ENCODE assay signal across 11 mouse cellular contexts in genomic region chr1:119472648-119473047, GRCm38 (mm10). TPM values are rescaled to one million over a fixed set of nuclear protein-coding genes. Genes with fewer than 3 reads are reported as not detected.
A peak's percentile ranks its signal among the peaks of the same experiment; 100 is the strongest.
DNase-seq lines count a peak whose midpoint lies in the region; ATAC-seq and TF ChIP-seq lines count a peak whose summit lies in the region.
"Had no signal": no experiment of that assay in that cellular context is flagged by ENCODE, and none has a peak within 500 bp of the region (broad histone marks: within the 10 kb centered on the region; RNA-seq: fewer than 3 reads in every experiment).

No protein-coding gene starts in this region.

- TF ChIP-seq CTCF in lung, postnatal 0 days (IDR thresholded peaks at IDR 0.05): 0 out of 2 replicates have a peak, but pooled peaks have one; percentile 9

- H3K27ac ChIP-seq in heart, embryonic 12.5 days (ENCODE audit: poor library complexity, severe bottlenecking): peak overlapping the region; percentile 56
- no peak overlapping the region; the same call in 1 of the 2 replicates for H3K27ac ChIP-seq in lung, postnatal 0 days (ENCODE audit: low read length)
- 0 out of 2 replicates have a peak overlapping the region, but pooled peaks have one; percentile 24 for H3K27ac ChIP-seq in embryonic facial prominence, embryonic 10.5 days (replicated peaks)
- H3K27ac ChIP-seq in liver, embryonic 15.5 days (replicated peaks): no peak overlapping the region
- H3K27ac ChIP-seq: hindbrain, postnatal 0 days had no signal

- intact Hi-C loops in heart, postnatal 25 days (cut with DNase I): no loop called here

- 0 out of 2 replicates have a peak overlapping the region, but pooled peaks have one; percentile 16 for H3K4me2 ChIP-seq in heart, embryonic 12.5 days
- no peak overlapping the region for H3K4me2 ChIP-seq in lung, postnatal 0 days (replicated peaks; ENCODE audit: low read depth, low read length)
- no peak overlapping the region; the same call in 1 of the 2 replicates for H3K4me2 ChIP-seq in liver, embryonic 15.5 days

- peaks cover 83% of the 10 kb centered on the region for H3K36me3 ChIP-seq in heart, embryonic 12.5 days
- peaks cover 38% of the 10 kb centered on the region for H3K36me3 ChIP-seq in lung, postnatal 0 days (ENCODE audit: insufficient read depth, low read length)
- peaks cover 58% of the 10 kb centered on the region for H3K36me3 ChIP-seq in embryonic facial prominence, embryonic 10.5 days (replicated peaks)
- H3K36me3 ChIP-seq in liver, embryonic 15.5 days (replicated peaks): peaks cover 40% of the 10 kb centered on the region

- H3K4me1 ChIP-seq in heart, embryonic 12.5 days (replicated peaks): peaks cover 27% of the 10 kb centered on the region
- no peaks in the 10 kb centered on the region for H3K4me1 ChIP-seq in lung, postnatal 0 days (ENCODE audit: insufficient read depth, low read depth, low read length)
- H3K4me1 ChIP-seq in embryonic facial prominence, embryonic 10.5 days: peaks cover 17% of the 10 kb centered on the region
- peaks cover 31% of the 10 kb centered on the region for H3K4me1 ChIP-seq in liver, embryonic 15.5 days (replicated peaks)

- H3K27me3 ChIP-seq in heart, embryonic 12.5 days (replicated peaks): no peaks in the 10 kb centered on the region
- no peaks in the 10 kb centered on the region for H3K27me3 ChIP-seq in lung, postnatal 0 days (replicated peaks; ENCODE audit: insufficient read depth, low read length)
- H3K27me3 ChIP-seq in embryonic facial prominence, embryonic 10.5 days (replicated peaks; ENCODE audit: low read depth, poor library complexity, severe bottlenecking): no peaks in the 10 kb centered on the region
- no peaks in the 10 kb centered on the region for H3K27me3 ChIP-seq in liver, embryonic 15.5 days

- DNase-seq in heart, postnatal 25 days (ENCODE audit: low spot score): no peak
- DNase-seq in lung, postnatal 0 days (ENCODE audit: low spot score): no peak
- no peak for DNase-seq in lung, postnatal 25 days (ENCODE audit: low spot score)
- DNase-seq in embryonic facial prominence, embryonic 10.5 days (ENCODE audit: low spot score): no peak
- DNase-seq in urinary bladder, postnatal 10 days (ENCODE audit: low spot score): no peak
- DNase-seq: cerebellum, adult 8-10 months; kidney, adult 9 months; thymus, postnatal 36 days had no signal

- WGBS in heart, embryonic 12.5 days: 13% methylated on average over 11 of the region's 11 CpGs
- WGBS in lung, postnatal 0 days: 35% methylated on average over 11 of the region's 11 CpGs
- 62% methylated on average over 11 of the region's 11 CpGs for WGBS in embryonic facial prominence, embryonic 10.5 days
- WGBS in liver, embryonic 15.5 days (ENCODE audit: insufficient replicate concordance): 28% methylated on average over 11 of the region's 11 CpGs

- H3K9ac ChIP-seq in heart, embryonic 12.5 days: no peak overlapping the region
- H3K9ac ChIP-seq in lung, postnatal 0 days (replicated peaks; ENCODE audit: low read depth): no peak overlapping the region
- H3K9ac ChIP-seq in liver, embryonic 15.5 days: no peak overlapping the region

- H3K4me3 ChIP-seq in heart, embryonic 12.5 days: no peak overlapping the region
- H3K4me3 ChIP-seq in lung, postnatal 0 days (ENCODE audit: low read depth, low read length): no peak overlapping the region
- no peak overlapping the region for H3K4me3 ChIP-seq in embryonic facial prominence, embryonic 10.5 days
- H3K4me3 ChIP-seq in liver, embryonic 15.5 days (replicated peaks): no peak overlapping the region

- no peak for TF ChIP-seq EP300 in lung, postnatal 0 days (IDR thresholded peaks at IDR 0.05)

- peak; percentile 33 for ATAC-seq in heart, embryonic 12.5 days (ENCODE audit: insufficient number of reproducible peaks, low FRiP score)
- ATAC-seq in lung, postnatal 0 days: no peak
- ATAC-seq in liver, embryonic 15.5 days (ENCODE audit: insufficient read depth): peak; percentile 53; the same call in 1 of the 2 replicates
- ATAC-seq: hindbrain, postnatal 0 days had no signal

- H3K9me3 ChIP-seq in heart, embryonic 12.5 days (replicated peaks): no peaks in the 10 kb centered on the region
- H3K9me3 ChIP-seq in lung, postnatal 0 days (ENCODE audit: low read length): no peaks in the 10 kb centered on the region
- H3K9me3 ChIP-seq in embryonic facial prominence, embryonic 10.5 days: no peaks in the 10 kb centered on the region
- H3K9me3 ChIP-seq in liver, embryonic 15.5 days (replicated peaks): no peaks in the 10 kb centered on the region

RNA-seq across cellular contexts. Expression of gene Ralb, which starts 31.9 kb away (rescaled TPM):
- 184 and 194 TPM in 2 replicates for polyA plus RNA-seq in heart, embryonic 12.5 days (2016; fragmentation: Nextera tagmentation; extraction: Ambion mirVana)
- total RNA-seq in heart, postnatal 25 days (2021): 10 to 100 TPM; 31.3 to 33.6 TPM
- polyA plus RNA-seq in lung, postnatal 0 days (2015; fragmentation: Nextera tagmentation; extraction: Ambion mirVana): 151 and 177 TPM in 2 replicates
- 103 and 113 TPM in 2 replicates for polyA plus RNA-seq in embryonic facial prominence, embryonic 10.5 days (2016; fragmentation: Nextera tagmentation; extraction: Ambion mirVana)
- polyA plus RNA-seq in liver, embryonic 15.5 days (2015; fragmentation: Nextera tagmentation; extraction: Ambion mirVana): 37.5 and 38.6 TPM in 2 replicates

RNA-seq across cellular contexts. Expression of gene Inhbb, which starts 50.6 kb away (rescaled TPM):
- polyA plus RNA-seq in heart, embryonic 12.5 days (2016; fragmentation: Nextera tagmentation; extraction: Ambion mirVana): 0.26 and 0.49 TPM in 2 replicates
- 1 to 10 TPM in 1 of 2 experiments, under 1 TPM in 1; 0.99 to 1.9 TPM for total RNA-seq in heart, postnatal 25 days (2021)
- 2.4 and 2.9 TPM in 2 replicates for polyA plus RNA-seq in lung, postnatal 0 days (2015; fragmentation: Nextera tagmentation; extraction: Ambion mirVana)
- polyA plus RNA-seq in embryonic facial prominence, embryonic 10.5 days (2016; fragmentation: Nextera tagmentation; extraction: Ambion mirVana): 0.10 and 0.24 TPM in 2 replicates
- 0.09 TPM in 2 replicates for polyA plus RNA-seq in liver, embryonic 15.5 days (2015; fragmentation: Nextera tagmentation; extraction: Ambion mirVana)

RNA-seq across cellular contexts. Expression of gene Tmem185b, which starts 53.3 kb away (rescaled TPM):
- 23.2 and 24.3 TPM in 2 replicates for polyA plus RNA-seq in heart, embryonic 12.5 days (2016; fragmentation: Nextera tagmentation; extraction: Ambion mirVana)
- 10 to 100 TPM; 15.2 to 16.4 TPM for total RNA-seq in heart, postnatal 25 days (2021)
- 23.1 and 25.8 TPM in 2 replicates for polyA plus RNA-seq in lung, postnatal 0 days (2015; fragmentation: Nextera tagmentation; extraction: Ambion mirVana)
- 20.7 and 21.0 TPM in 2 replicates for polyA plus RNA-seq in embryonic facial prominence, embryonic 10.5 days (2016; fragmentation: Nextera tagmentation; extraction: Ambion mirVana)
- 7.9 TPM in 2 replicates for polyA plus RNA-seq in liver, embryonic 15.5 days (2015; fragmentation: Nextera tagmentation; extraction: Ambion mirVana)

Comparison
In these comparisons a context has a peak if more than half of its experiments do, and no peak if none do; other contexts are left out.
1. H3K27ac ChIP-seq: peak in heart, embryonic 12.5 days (single experiment) and embryonic facial prominence, embryonic 10.5 days (single experiment); none in lung, postnatal 0 days (single experiment) and liver, embryonic 15.5 days (single experiment).